In genomic region chr8:70769359-70769758, GRCm38 (mm10) we compare ENCODE assay signal across 8 mouse cellular contexts. TPM values are rescaled to one million over a fixed set of nuclear protein-coding genes. Genes with fewer than 3 reads are reported as not detected.
DNase-seq lines count a peak whose midpoint lies in the region; ATAC-seq and TF ChIP-seq lines count a peak whose summit lies in the region.

No protein-coding gene starts in this region.

- no peak overlapping the region for H3K4me3 ChIP-seq in hindbrain, postnatal 0 days (ENCODE audit: low read length)
- no peak overlapping the region for H3K4me3 ChIP-seq in left cerebral cortex, adult 2 months

- no peaks in the 10 kb centered on the region for H3K27me3 ChIP-seq in Patski
- no peaks in the 10 kb centered on the region for H3K27me3 ChIP-seq in hindbrain, postnatal 0 days (ENCODE audit: insufficient read depth, low read length)

- peak overlapping the region; percentile 24; the same call in 1 of the 2 replicates for H3K9ac ChIP-seq in hindbrain, postnatal 0 days (replicated peaks; ENCODE audit: low read length)

- TF ChIP-seq CTCF in Patski (IDR thresholded peaks at IDR 0.05) = no peak
- peak; percentile 100 for TF ChIP-seq CTCF in hindbrain, postnatal 0 days (IDR thresholded peaks at IDR 0.05; ENCODE audit: low read depth)
- TF ChIP-seq CTCF in left cerebral cortex, adult 2 months (IDR thresholded peaks at IDR 0.05) = no peak; the same call in none of the 2 replicates

- ATAC-seq in Patski = peak; percentile 61
- ATAC-seq in hindbrain, postnatal 0 days = peak; percentile 79
- ATAC-seq in megakaryocyte, adult 5-6 weeks (ENCODE audit: poor library complexity, severe bottlenecking) = peak; percentile 77

- POLR2A ChIA-PET in Patski (lab: Charles Lee) = no interaction called here

- 6% methylated on average over 26 of the region's 26 CpGs for WGBS in hindbrain, postnatal 0 days

- peaks cover 18% of the 10 kb centered on the region for H3K4me1 ChIP-seq in hindbrain, postnatal 0 days (ENCODE audit: insufficient read depth, low read length)

- no peak overlapping the region for H3K4me2 ChIP-seq in hindbrain, postnatal 0 days (ENCODE audit: low read depth, low read length)

- H3K36me3 ChIP-seq in hindbrain, postnatal 0 days (ENCODE audit: insufficient read depth, low read length) = peaks cover 41% of the 10 kb centered on the region

- H3K9me3 ChIP-seq in hindbrain, postnatal 0 days (ENCODE audit: low read length) = no peaks in the 10 kb centered on the region

- CTCF ChIA-PET in Patski (lab: Charles Lee) = interaction anchor here (1.9 to 4.9 kb wide), 2 partner anchors 8 to 12 kb away, joined by 4 to 15 read pairs; partner anchors contain the start of gene Mpv17l2

- in situ Hi-C loops in Patski (cut with MboI; ENCODE audit: low pct_unique_long_range_greater_than_20kb) = loop anchor here (5.0 kb wide), 1 partner anchor 73 kb away; no protein-coding TSS in a partner anchor

- H3K27ac ChIP-seq in hindbrain, postnatal 0 days = peak overlapping the region; percentile 16; the same call in 1 of the 2 replicates
- no peak overlapping the region for H3K27ac ChIP-seq in left cerebral cortex, adult 2 months

- no peak for DNase-seq in Patski (ENCODE audit: low read depth, low spot score)
- peak; percentile 98 to 99 for DNase-seq in cerebellum, postnatal 10 days
- peak; percentile 90 to 94 for DNase-seq in frontal cortex, postnatal 14 days (ENCODE audit: low spot score in 2 of 2)
- peak; percentile 98 for DNase-seq in hindbrain, postnatal 0 days (ENCODE audit: low spot score)
- peak; percentile 95 to 97 for DNase-seq in left cerebral cortex, adult 2 months (ENCODE audit: extremely low spot score in 1 of 2, low spot score in 2 of 2)
- peak; percentile 95 for DNase-seq in right cerebral cortex, adult 18-20 months
- DNase-seq in urinary bladder, adult 2 months (ENCODE audit: low spot score) = peak; percentile 93

- intact Hi-C loops in left cerebral cortex, adult 2 months (cut with DNase I) = loop anchor here (1.0 to 2.0 kb wide), 2 partner anchors 49 to 69 kb away; partner anchors contain the start of gene Arrdc2

RNA-seq across cellular contexts. Expression of gene Pik3r2, which starts 7.2 kb away (rescaled TPM):
- polyA plus RNA-seq in Patski (2021) = 110 TPM
- total RNA-seq in hindbrain, postnatal 0 days (2014; rRNA removed) = 162 and 176 TPM in 2 replicates
- 101 and 103 TPM in 2 replicates for polyA plus RNA-seq in hindbrain, postnatal 0 days (2015; fragmentation: Nextera tagmentation; extraction: Ambion mirVana)
- 100 to 1,000 TPM; 159 to 160 TPM for total RNA-seq in left cerebral cortex, adult 2 months (2021)
- 4.6 and 5.0 TPM in 2 replicates for total RNA-seq in megakaryocyte, adult 5-6 weeks (2015)
- total RNA-seq in megakaryocyte, adult 5-6 weeks (2017) = 14.7 and 14.9 TPM in 2 replicates
- polyA plus RNA-seq in urinary bladder, adult 2 months (2012; rRNA removed) = 57.3 and 66.0 TPM in 2 replicates

RNA-seq across cellular contexts. Expression of gene Mpv17l2, which starts 8.6 kb away (rescaled TPM):
- 85.2 TPM for polyA plus RNA-seq in Patski (2021)
- total RNA-seq in hindbrain, postnatal 0 days (2014; rRNA removed) = 37.2 and 53.9 TPM in 2 replicates
- polyA plus RNA-seq in hindbrain, postnatal 0 days (2015; fragmentation: Nextera tagmentation; extraction: Ambion mirVana) = 56.1 and 63.3 TPM in 2 replicates
- total RNA-seq in left cerebral cortex, adult 2 months (2021) = 10 to 100 TPM; 33.3 to 35.7 TPM
- total RNA-seq in megakaryocyte, adult 5-6 weeks (2015) = 34.4 and 44.7 TPM in 2 replicates
- 8.4 and 15.9 TPM in 2 replicates for total RNA-seq in megakaryocyte, adult 5-6 weeks (2017)
- polyA plus RNA-seq in urinary bladder, adult 2 months (2012; rRNA removed) = 38.2 and 41.9 TPM in 2 replicates

RNA-seq across cellular contexts. Expression of gene Rab3a, which starts 14.9 kb away (rescaled TPM):
- polyA plus RNA-seq in Patski (2021) = 35.0 TPM
- total RNA-seq in hindbrain, postnatal 0 days (2014; rRNA removed) = 610 and 693 TPM in 2 replicates
- 693 and 724 TPM in 2 replicates for polyA plus RNA-seq in hindbrain, postnatal 0 days (2015; fragmentation: Nextera tagmentation; extraction: Ambion mirVana)
- total RNA-seq in left cerebral cortex, adult 2 months (2021) = 100 to 1,000 TPM; 808 to 835 TPM
- total RNA-seq in megakaryocyte, adult 5-6 weeks (2015) = 3.3 and 5.8 TPM in 2 replicates
- total RNA-seq in megakaryocyte, adult 5-6 weeks (2017) = 2.1 and 5.1 TPM in 2 replicates
- polyA plus RNA-seq in urinary bladder, adult 2 months (2012; rRNA removed) = 34.1 and 35.3 TPM in 2 replicates

RNA-seq across cellular contexts. Expression of gene Mast3, which starts 35.5 kb away (rescaled TPM):
- 30.4 TPM for polyA plus RNA-seq in Patski (2021)
- total RNA-seq in hindbrain, postnatal 0 days (2014; rRNA removed) = 35.2 and 42.1 TPM in 2 replicates
- 16.2 and 16.7 TPM in 2 replicates for polyA plus RNA-seq in hindbrain, postnatal 0 days (2015; fragmentation: Nextera tagmentation; extraction: Ambion mirVana)
- total RNA-seq in left cerebral cortex, adult 2 months (2021) = 100 to 1,000 TPM; 369 to 386 TPM
- total RNA-seq in megakaryocyte, adult 5-6 weeks (2015) = 56.2 and 65.4 TPM in 2 replicates
- total RNA-seq in megakaryocyte, adult 5-6 weeks (2017) = 14.4 and 24.6 TPM in 2 replicates
- 19.5 and 19.7 TPM in 2 replicates for polyA plus RNA-seq in urinary bladder, adult 2 months (2012; rRNA removed)

RNA-seq across cellular contexts. Expression of gene Il12rb1, which starts 38.9 kb away (rescaled TPM):
- polyA plus RNA-seq in Patski (2021) = 0.80 TPM
- not detected in 2 replicates for total RNA-seq in hindbrain, postnatal 0 days (2014; rRNA removed)
- not detected in 2 replicates for polyA plus RNA-seq in hindbrain, postnatal 0 days (2015; fragmentation: Nextera tagmentation; extraction: Ambion mirVana)
- total RNA-seq in left cerebral cortex, adult 2 months (2021) = under 1 TPM; 0.77 to 0.82 TPM
- 0.80 and 1.5 TPM in 2 replicates for total RNA-seq in megakaryocyte, adult 5-6 weeks (2015)
- 0.07 and 1.7 TPM in 2 replicates for total RNA-seq in megakaryocyte, adult 5-6 weeks (2017)
- 0.58 and 0.94 TPM in 2 replicates for polyA plus RNA-seq in urinary bladder, adult 2 months (2012; rRNA removed)

Comparison
In these comparisons a context has a peak if more than half of its experiments do, and no peak if none do; other contexts are left out.
1. RNA of gene Pik3r2, which starts 7.2 kb away (total RNA-seq): 162 to 176 TPM in hindbrain, postnatal 0 days and 159 to 160 TPM in left cerebral cortex, adult 2 months; 4.6 to 14.9 TPM in megakaryocyte, adult 5-6 weeks; every median in the first group is over 10 times any median in the second.
2. RNA of gene Rab3a, which starts 14.9 kb away (total RNA-seq): 808 to 835 TPM in left cerebral cortex, adult 2 months and 610 to 693 TPM in hindbrain, postnatal 0 days; 2.1 to 5.8 TPM in megakaryocyte, adult 5-6 weeks; every median in the first group is over 10 times any median in the second.
3. Peak in every context shown above with its lines, with median percentiles within 50 percentile points of each other: ATAC-seq.